Mouse (Mus musculus): ENCODE data around the gene Slc34a1. TPM values are rescaled to one million over a fixed set of nuclear protein-coding genes. Genes with fewer than 3 reads are reported as not detected.
A peak's percentile ranks its signal among the peaks of the same experiment; 100 is the strongest.

Gene Slc34a1
- not detected in 2 replicates for total RNA-seq (2012; rRNA removed)

GRCm38 (mm10) chr13:55398088-55398487, at the start of gene Slc34a1:
TSS of gene Slc34a1 (plus strand) at chr13:55398187.
- no peaks in the 10 kb centered on the region for H3K36me3 ChIP-seq (ENCODE audit: control insufficient read depth, insufficient read depth, low read length, poor library complexity, severe bottlenecking)
- no peak for TF ChIP-seq MAFK (IDR thresholded peaks at IDR 0.05; ENCODE audit: insufficient read depth, low read depth, low read length)
- TF ChIP-seq HCFC1 (IDR thresholded peaks at IDR 0.05; ENCODE audit: borderline replicate concordance, insufficient read depth, low read length): no peak
- TF ChIP-seq ZNF384 (IDR thresholded peaks at IDR 0.05; ENCODE audit: low read depth, low read length): no peak
- no peak for TF ChIP-seq ZC3H11A (IDR thresholded peaks at IDR 0.05; ENCODE audit: borderline replicate concordance, low read depth, low read length)
- no peaks in the 10 kb centered on the region for H3K9me3 ChIP-seq (ENCODE audit: control insufficient read depth, insufficient read depth, low read depth, low read length)
- H3K9ac ChIP-seq (ENCODE audit: insufficient read depth, low read depth, low read length, poor library complexity, severe bottlenecking): no peak within 1 kb of the TSS
- H3K4me1 ChIP-seq (ENCODE audit: control insufficient read depth in 2 of 2, insufficient read depth in 2 of 2, low read length in 2 of 2, poor library complexity in 1 of 2): no peaks in the 10 kb centered on the region; a peak in 1 of 4 replicates
- DNase-seq (ENCODE audit: low read depth, low spot score): no peak
- in situ Hi-C loops (cut with MboI; ENCODE audit: low sequenced_read_pairs in 2 of 2, unreplicated experiment in 2 of 2): no loop called here
- no peak within 1 kb of the TSS for H3K27ac ChIP-seq (ENCODE audit: insufficient read depth, low read depth, low read length, poor library complexity, severe bottlenecking)
- no peak within 1 kb of the TSS for H3K4me3 ChIP-seq (ENCODE audit: insufficient read depth in 1 of 2, low read depth in 1 of 2, low read length in 2 of 2, poor library complexity in 1 of 2, severe bottlenecking in 1 of 2)

DNA sequence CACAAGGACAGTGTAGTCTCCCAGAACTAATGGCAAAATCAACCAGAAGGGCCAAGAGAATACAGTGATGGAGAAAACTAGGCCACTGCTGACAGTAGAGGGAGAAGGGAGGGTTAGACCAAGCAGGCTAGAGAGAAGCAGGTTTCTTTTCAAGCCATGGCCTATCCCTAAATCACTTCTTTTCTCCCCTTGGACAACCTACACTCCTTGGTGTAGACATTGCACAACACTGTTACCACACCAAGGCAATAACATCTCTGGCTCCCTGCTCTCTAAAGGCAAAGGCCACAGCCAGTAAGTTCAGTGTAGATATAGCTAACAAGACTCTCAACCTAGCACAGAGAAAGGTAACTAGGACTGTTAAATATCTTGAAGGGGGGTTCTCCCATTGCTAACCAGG, 36.8 kb upstream of the Slc34a1 start:
- TF ChIP-seq CHD2 (IDR thresholded peaks at IDR 0.05; ENCODE audit: low read depth, low read length): no peak
- TF ChIP-seq HCFC1 (IDR thresholded peaks at IDR 0.05; ENCODE audit: borderline replicate concordance, insufficient read depth, low read length): no peak
- TF ChIP-seq ZC3H11A (IDR thresholded peaks at IDR 0.05; ENCODE audit: borderline replicate concordance, low read depth, low read length): no peak
- TF ChIP-seq ZNF384 (IDR thresholded peaks at IDR 0.05; ENCODE audit: low read depth, low read length): no peak
- TF ChIP-seq MAFK (IDR thresholded peaks at IDR 0.05; ENCODE audit: insufficient read depth, low read depth, low read length): no peak
- in situ Hi-C loops (cut with MboI; ENCODE audit: low sequenced_read_pairs in 2 of 2, unreplicated experiment in 2 of 2): no loop called here
- H3K36me3 ChIP-seq (ENCODE audit: control insufficient read depth, insufficient read depth, low read length, poor library complexity, severe bottlenecking): peaks cover 19% of the 10 kb centered on the region
- H3K4me3 ChIP-seq (ENCODE audit: insufficient read depth in 1 of 2, low read depth in 1 of 2, low read length in 2 of 2, poor library complexity in 1 of 2, severe bottlenecking in 1 of 2): peak overlapping the region in 1 of 2 experiments; percentile 93; a peak in 2 of 4 replicates
- peaks cover 2 to 12% of the 10 kb centered on the region in 2 experiments; a peak in 3 of 4 replicates for H3K4me1 ChIP-seq (ENCODE audit: control insufficient read depth in 2 of 2, insufficient read depth in 2 of 2, low read length in 2 of 2, poor library complexity in 1 of 2)
- no peak overlapping the region; the same call in 1 of the 2 replicates for H3K9ac ChIP-seq (ENCODE audit: insufficient read depth, low read depth, low read length, poor library complexity, severe bottlenecking)
- H3K9me3 ChIP-seq (ENCODE audit: control insufficient read depth, insufficient read depth, low read depth, low read length): no peaks in the 10 kb centered on the region
- no peak for DNase-seq (ENCODE audit: low read depth, low spot score)
- no peak overlapping the region for H3K27ac ChIP-seq (ENCODE audit: insufficient read depth, low read depth, low read length, poor library complexity, severe bottlenecking)

- Histone ChIP-seq H3K9me3 (ENCODE audit: control insufficient read depth, insufficient read depth, low read depth, low read length) (no peaks in the 10 kb centered on the region), H3K9ac (ENCODE audit: insufficient read depth, low read depth, low read length, poor library complexity, severe bottlenecking) (peak overlapping the region; percentile 95), H3K4me1 (ENCODE audit: control insufficient read depth in 2 of 2, insufficient read depth in 2 of 2, low read length in 2 of 2, poor library complexity in 1 of 2) (peaks cover 2 to 12% of the 10 kb centered on the region in 2 experiments; a peak in 3 of 4 replicates), H3K27ac (ENCODE audit: insufficient read depth, low read depth, low read length, poor library complexity, severe bottlenecking) (peak overlapping the region; percentile 66), H3K4me3 (ENCODE audit: insufficient read depth in 1 of 2, low read depth in 1 of 2, low read length in 2 of 2, poor library complexity in 1 of 2, severe bottlenecking in 1 of 2) (peak overlapping the region; percentile 86 to 93), H3K36me3 (ENCODE audit: control insufficient read depth, insufficient read depth, low read length, poor library complexity, severe bottlenecking) (peaks cover 16% of the 10 kb centered on the region)
- in situ Hi-C loops (cut with MboI; ENCODE audit: low sequenced_read_pairs in 2 of 2, unreplicated experiment in 2 of 2): no loop called here
- no peak for DNase-seq (ENCODE audit: low read depth, low spot score)
- TF ChIP-seq HCFC1 (IDR thresholded peaks at IDR 0.05; ENCODE audit: borderline replicate concordance, insufficient read depth, low read length) (no peak), ZNF384 (IDR thresholded peaks at IDR 0.05; ENCODE audit: low read depth, low read length) (no peak), MAFK (IDR thresholded peaks at IDR 0.05; ENCODE audit: insufficient read depth, low read depth, low read length) (no peak), ZC3H11A (IDR thresholded peaks at IDR 0.05; ENCODE audit: borderline replicate concordance, low read depth, low read length) (no peak), CHD2 (IDR thresholded peaks at IDR 0.05; ENCODE audit: low read depth, low read length) (no peak)
Observed at GRCm38 (mm10) chr13:55361974-55362452, 36.0 kb upstream of the Slc34a1 start.

DNA sequence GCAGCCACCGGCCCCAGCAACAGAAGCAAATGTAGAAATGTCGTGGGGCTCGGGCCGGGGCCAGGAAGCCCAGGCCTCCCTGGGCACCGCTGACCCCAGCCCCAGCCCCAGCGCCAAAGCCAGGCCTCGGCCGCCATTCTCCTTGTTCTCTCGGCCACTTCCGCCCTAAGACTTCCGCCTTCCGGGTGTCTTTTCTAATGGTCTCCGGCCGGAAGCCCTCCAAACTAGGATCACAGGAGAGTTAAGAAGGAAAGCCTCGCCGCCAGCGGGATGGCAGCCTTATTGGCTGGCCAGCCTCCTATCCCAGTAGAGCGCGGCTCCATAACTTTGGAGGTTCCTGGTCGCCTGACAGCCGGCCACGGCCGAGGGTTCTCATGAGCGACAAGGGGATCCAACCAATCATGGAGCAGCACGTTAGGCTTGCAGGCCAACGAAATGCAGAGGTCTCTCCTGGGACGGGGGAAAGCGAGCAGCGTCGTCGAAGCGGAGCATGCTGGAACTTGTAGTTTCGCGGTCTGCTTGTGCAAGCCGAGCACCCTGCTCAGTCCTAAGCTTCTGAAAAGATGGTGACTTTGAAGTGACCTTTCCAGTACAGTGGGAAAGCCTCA, 35.4 kb upstream of the Slc34a1 start, which contains the start of gene Lman2:
Gene Lman2 (minus strand): TSS at position 331 of the 608 bp plus-strand sequence.
- in situ Hi-C loops (cut with MboI; ENCODE audit: low sequenced_read_pairs in 2 of 2, unreplicated experiment in 2 of 2): no loop called here

More for the DNA sequence above, 35.4 kb upstream of the Slc34a1 start, which contains the start of gene Lman2:
- Histone ChIP-seq H3K9ac (ENCODE audit: insufficient read depth, low read depth, low read length, poor library complexity, severe bottlenecking) (peak within 1 kb of the TSS; percentile 95), H3K9me3 (ENCODE audit: control insufficient read depth, insufficient read depth, low read depth, low read length) (no peaks in the 10 kb centered on the region), H3K4me3 (ENCODE audit: insufficient read depth in 1 of 2, low read depth in 1 of 2, low read length in 2 of 2, poor library complexity in 1 of 2, severe bottlenecking in 1 of 2) (peak within 1 kb of the TSS; percentile 86 to 93), H3K36me3 (ENCODE audit: control insufficient read depth, insufficient read depth, low read length, poor library complexity, severe bottlenecking) (peaks cover 15% of the 10 kb centered on the region), H3K27ac (ENCODE audit: insufficient read depth, low read depth, low read length, poor library complexity, severe bottlenecking) (peak within 1 kb of the TSS; percentile 66), H3K4me1 (ENCODE audit: control insufficient read depth in 2 of 2, insufficient read depth in 2 of 2, low read length in 2 of 2, poor library complexity in 1 of 2) (peaks cover 2 to 12% of the 10 kb centered on the region in 2 experiments; a peak in 3 of 4 replicates)
- DNase-seq (ENCODE audit: low read depth, low spot score): peak; percentile 94
- TF ChIP-seq ZC3H11A (IDR thresholded peaks at IDR 0.05; ENCODE audit: borderline replicate concordance, low read depth, low read length): no peak
- TF ChIP-seq CHD2 (IDR thresholded peaks at IDR 0.05; ENCODE audit: low read depth, low read length): peak; percentile 72
- peak; percentile 96 for TF ChIP-seq HCFC1 (IDR thresholded peaks at IDR 0.05; ENCODE audit: borderline replicate concordance, insufficient read depth, low read length)
